ENCODE assay signal across 9 mouse cellular contexts in genomic region chr13:10244243-10244998, GRCm38 (mm10).
A peak's percentile ranks its signal among the peaks of the same experiment; 100 is the strongest.
DNase-seq lines count a peak whose midpoint lies in the region; ATAC-seq lines count a peak whose summit lies in the region.
"Had no signal": no experiment of that assay in that cellular context is flagged by ENCODE, and none has a peak within 500 bp of the region (broad histone marks: within the 10 kb centered on the region; RNA-seq: fewer than 3 reads in every experiment).

No protein-coding gene starts in this region.

- H3K36me3 ChIP-seq in embryonic facial prominence, embryonic 11.5 days (replicated peaks; ENCODE audit: control insufficient read depth, insufficient read depth, low read depth, low read length): no peaks in the 10 kb centered on the region
- H3K36me3 ChIP-seq in embryonic facial prominence, embryonic 10.5 days (replicated peaks): no peaks in the 10 kb centered on the region
- no peaks in the 10 kb centered on the region for H3K36me3 ChIP-seq in lung, embryonic 16.5 days (ENCODE audit: control insufficient read depth, insufficient read depth, low read length)
- H3K36me3 ChIP-seq: embryonic facial prominence, embryonic 12.5 days had no signal

- H3K4me2 ChIP-seq in embryonic facial prominence, embryonic 11.5 days (ENCODE audit: low read depth, low read length): no peak overlapping the region
- no peak overlapping the region for H3K4me2 ChIP-seq in lung, embryonic 16.5 days (ENCODE audit: low read depth, low read length)
- H3K4me2 ChIP-seq: embryonic facial prominence, embryonic 12.5 days had no signal

- H3K27me3 ChIP-seq in embryonic facial prominence, embryonic 11.5 days (ENCODE audit: control insufficient read depth, insufficient read depth, low read length): no peaks in the 10 kb centered on the region
- no peaks in the 10 kb centered on the region for H3K27me3 ChIP-seq in embryonic facial prominence, embryonic 10.5 days (replicated peaks; ENCODE audit: low read depth, poor library complexity, severe bottlenecking)
- H3K27me3 ChIP-seq in lung, embryonic 16.5 days (ENCODE audit: control insufficient read depth, insufficient read depth, low read depth, low read length): no peaks in the 10 kb centered on the region
- H3K27me3 ChIP-seq: embryonic facial prominence, embryonic 12.5 days had no signal

- DNase-seq in embryonic facial prominence, embryonic 11.5 days (ENCODE audit: low spot score): peak; percentile 8
- no peak for DNase-seq in embryonic facial prominence, embryonic 10.5 days (ENCODE audit: low spot score)
- peak; percentile 11 for DNase-seq in right cerebral cortex, adult 2 months (ENCODE audit: low spot score in 2 of 2)
- DNase-seq in right cerebral cortex, postnatal 36 days (ENCODE audit: low spot score in 2 of 2): no peak
- no peak for DNase-seq in gastrocnemius, postnatal 4 days (ENCODE audit: low spot score in 2 of 2)
- DNase-seq in left cerebral cortex, postnatal 4 days: no peak
- no peak for DNase-seq in MN1 (ENCODE audit: low spot score)

- ATAC-seq in embryonic facial prominence, embryonic 11.5 days (replicated peaks; ENCODE audit: insufficient number of reproducible peaks, low FRiP score, low TSS enrichment, low read depth): no peak
- peak; percentile 79 for ATAC-seq in lung, embryonic 16.5 days (ENCODE audit: low read depth)

- no peak overlapping the region for H3K4me3 ChIP-seq in embryonic facial prominence, embryonic 11.5 days (ENCODE audit: low read depth, low read length)
- no peak overlapping the region for H3K4me3 ChIP-seq in embryonic facial prominence, embryonic 10.5 days
- no peak overlapping the region for H3K4me3 ChIP-seq in lung, embryonic 16.5 days (ENCODE audit: low read length)
- H3K4me3 ChIP-seq: embryonic facial prominence, embryonic 12.5 days had no signal

- H3K9ac ChIP-seq in embryonic facial prominence, embryonic 11.5 days (replicated peaks; ENCODE audit: low read length): no peak overlapping the region
- no peak overlapping the region for H3K9ac ChIP-seq in lung, embryonic 16.5 days (ENCODE audit: low read length)
- H3K9ac ChIP-seq: embryonic facial prominence, embryonic 12.5 days had no signal

- H3K9me3 ChIP-seq in embryonic facial prominence, embryonic 11.5 days (replicated peaks; ENCODE audit: control insufficient read depth, low read length): no peaks in the 10 kb centered on the region
- H3K9me3 ChIP-seq in embryonic facial prominence, embryonic 10.5 days: no peaks in the 10 kb centered on the region
- no peaks in the 10 kb centered on the region for H3K9me3 ChIP-seq in lung, embryonic 16.5 days (ENCODE audit: control insufficient read depth, low read length)
- H3K9me3 ChIP-seq: embryonic facial prominence, embryonic 12.5 days had no signal

- no peak overlapping the region for H3K27ac ChIP-seq in embryonic facial prominence, embryonic 11.5 days (replicated peaks; ENCODE audit: low read depth, low read length)
- H3K27ac ChIP-seq in embryonic facial prominence, embryonic 10.5 days (replicated peaks): no peak overlapping the region
- peak overlapping the region; percentile 21 for H3K27ac ChIP-seq in lung, embryonic 16.5 days (ENCODE audit: low read length)
- H3K27ac ChIP-seq: embryonic facial prominence, embryonic 12.5 days had no signal

- no peaks in the 10 kb centered on the region for H3K4me1 ChIP-seq in embryonic facial prominence, embryonic 11.5 days (ENCODE audit: control insufficient read depth, insufficient read depth, low read length)
- no peaks in the 10 kb centered on the region for H3K4me1 ChIP-seq in embryonic facial prominence, embryonic 10.5 days
- peaks cover 6% of the 10 kb centered on the region for H3K4me1 ChIP-seq in lung, embryonic 16.5 days (replicated peaks; ENCODE audit: control insufficient read depth, insufficient read depth, low read length)
- H3K4me1 ChIP-seq: embryonic facial prominence, embryonic 12.5 days had no signal

- intact Hi-C loops in left cerebral cortex, postnatal 4 days (cut with DNase I): no loop called here

- WGBS in embryonic facial prominence, embryonic 11.5 days: 68% methylated on average over 1 of the region's 1 CpGs
- 70% methylated on average over 1 of the region's 1 CpGs for WGBS in embryonic facial prominence, embryonic 10.5 days
- WGBS in lung, embryonic 16.5 days: 18% methylated on average over 1 of the region's 1 CpGs

Comparison
In these comparisons a context has a peak if more than half of its experiments do, and no peak if none do; other contexts are left out.
1. DNase-seq: peak in embryonic facial prominence, embryonic 11.5 days (single experiment) and right cerebral cortex, adult 2 months (2 of 2); none in embryonic facial prominence, embryonic 10.5 days (single experiment), right cerebral cortex, postnatal 36 days (0 of 2), gastrocnemius, postnatal 4 days (0 of 2), left cerebral cortex, postnatal 4 days (single experiment) and MN1 (single experiment).